Mouse (Mus musculus) B cell, adult 67 days (primary cell): ENCODE data around the gene Rarb. TPM values are rescaled to one million over a fixed set of nuclear protein-coding genes. Genes with fewer than 3 reads are reported as not detected.

ENCODE experiments used
- total RNA-seq, 2 experiments: library from RNA; stranded (reverse); gene quantifications; 4 replicates each; pipeline ENCODE4 v1.2.4; 2023

The Rarb gene
- not detected for total RNA-seq

DNA sequence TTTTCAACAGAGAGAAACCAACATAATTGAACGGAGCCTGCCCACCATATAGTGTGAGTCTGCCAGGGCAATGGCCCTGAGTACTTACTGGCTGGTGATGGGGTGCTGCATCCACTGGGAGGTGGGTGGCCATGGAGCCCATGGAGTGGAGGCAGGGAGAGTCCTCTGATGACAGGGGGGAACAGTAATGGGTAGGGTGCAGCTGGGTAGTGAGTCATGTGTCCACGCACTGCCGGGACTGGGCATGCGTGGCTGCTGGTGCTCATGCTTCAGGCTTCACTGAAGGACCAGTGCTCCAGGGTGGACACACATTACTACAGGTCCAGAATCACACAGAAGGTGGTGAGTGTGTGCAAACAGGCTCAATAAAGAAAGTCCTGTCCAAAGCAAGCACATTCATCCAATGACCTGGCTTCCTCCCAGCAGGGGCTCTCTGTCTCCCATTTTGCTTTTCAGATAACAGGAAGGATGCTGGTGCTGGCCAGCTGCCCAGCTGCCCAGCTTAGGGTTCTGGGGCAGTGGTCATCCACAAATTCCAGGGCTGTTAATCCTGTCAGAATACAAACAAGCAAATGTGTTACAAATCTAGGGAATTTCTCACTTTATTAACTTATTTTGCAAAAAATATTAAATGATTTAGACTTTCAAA, at the start of gene Rarb:
Gene Rarb (minus strand): TSS at position 555 of the 649 bp plus-strand sequence.

